Mouse (Mus musculus): ENCODE data around the gene Gcsh.
A peak's percentile ranks its signal among the peaks of the same experiment; 100 is the strongest.

GRCm38 (mm10) chr8:116945169-116945910 is 48.0 kb downstream of the Gcsh start:
- no peak for TF ChIP-seq POLR2A (IDR thresholded peaks at IDR 0.05; ENCODE audit: control insufficient read depth in 1 of 2, insufficient read depth in 1 of 2, low read depth in 1 of 2, low read length in 2 of 2, poor library complexity in 1 of 2)
- TF ChIP-seq EP300 (IDR thresholded peaks at IDR 0.05; ENCODE audit: low read depth in 1 of 2, low read length in 2 of 2), result peak; percentile 66 to 82
- TF ChIP-seq JUND (IDR thresholded peaks at IDR 0.05; ENCODE audit: low read depth, low read length), result no peak
- TF ChIP-seq ETS1 (IDR thresholded peaks at IDR 0.05; ENCODE audit: low read depth, low read length), result peak; percentile 54; the same call in 1 of the 2 replicates
- TF ChIP-seq CTCF (IDR thresholded peaks at IDR 0.05 in 2 of 3, conservative IDR thresholded peaks at IDR 0.05 in 1 of 3; ENCODE audit: control insufficient read depth in 1 of 3, insufficient read depth in 1 of 3, low read depth in 2 of 3, low read length in 3 of 3, poor library complexity in 1 of 3, severe bottlenecking in 1 of 3), result no peak
- TF ChIP-seq GATA1 (IDR thresholded peaks at IDR 0.05; ENCODE audit: low read depth, low read length), result peak; percentile 78
- no peak for TF ChIP-seq BHLHE40 (IDR thresholded peaks at IDR 0.05; ENCODE audit: borderline replicate concordance, low read depth, low read length)
- no peak for TF ChIP-seq RAD21 (IDR thresholded peaks at IDR 0.05; ENCODE audit: low read depth, low read length)
- no peak for TF ChIP-seq ZC3H11A (IDR thresholded peaks at IDR 0.05; ENCODE audit: low read depth, low read length)
- no peak for TF ChIP-seq CHD1 (IDR thresholded peaks at IDR 0.05; ENCODE audit: low read depth, low read length)
- no peak for TF ChIP-seq KAT2A (conservative IDR thresholded peaks at IDR 0.05; ENCODE audit: low read depth, low read length)
- no peak for TF ChIP-seq MEF2A (IDR thresholded peaks at IDR 0.05; ENCODE audit: extremely low read depth, insufficient replicate concordance, low read depth, low read length, poor library complexity, severe bottlenecking)
- peak; percentile 48; the same call in 1 of the 2 replicates for TF ChIP-seq SIN3A (IDR thresholded peaks at IDR 0.05; ENCODE audit: low read length)

All from MEL (cell line).